Mouse (Mus musculus) embryo, embryonic 9.5 days (tissue): Measurements from ENCODE around the gene Vash2.

Experiments used
- DNase-seq: peaks from one replicate; pipeline ENCODE4 v3.0.0-alpha.2; 2017; ENCODE audit errors: extremely low spot score

Gene Vash2

DNA sequence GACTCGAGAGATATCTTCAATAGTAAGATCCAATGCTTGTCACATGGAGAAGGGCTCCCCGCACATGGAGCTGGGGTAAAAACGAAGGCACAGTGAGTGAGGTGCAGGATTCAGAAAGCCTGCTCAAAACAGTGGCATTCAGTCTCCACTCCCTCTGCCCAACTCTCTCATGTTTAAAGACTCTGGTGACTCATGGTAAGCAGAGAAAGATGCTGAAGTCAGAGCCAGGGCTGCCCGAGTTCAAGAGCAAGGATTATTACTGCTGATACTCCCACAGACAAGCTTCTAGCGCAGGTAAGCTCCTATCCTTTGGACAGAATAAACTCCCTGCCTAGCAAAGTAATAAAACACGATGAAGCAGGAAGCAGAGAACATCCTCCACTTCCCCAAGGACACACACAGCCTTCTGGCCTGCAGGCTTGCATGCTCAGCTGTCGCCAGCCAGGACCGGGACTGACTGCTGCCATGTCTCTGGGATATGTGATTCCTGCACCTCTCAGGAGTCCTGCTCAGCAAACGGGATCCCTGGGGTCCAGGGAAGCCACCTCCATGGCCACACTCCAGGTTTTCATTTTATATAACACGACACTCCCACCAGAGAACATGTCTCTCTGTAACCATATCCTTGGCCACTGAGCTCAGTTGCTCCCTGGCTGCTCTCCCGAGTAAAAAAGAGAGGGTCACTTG lies 2.1 kb downstream of the Vash2 start:
- no peak for DNase-seq

- DNase-seq = no peak
Measured at GRCm38 (mm10) chr1:190974833-190975232, 4.3 kb downstream of the Vash2 start.

DNA sequence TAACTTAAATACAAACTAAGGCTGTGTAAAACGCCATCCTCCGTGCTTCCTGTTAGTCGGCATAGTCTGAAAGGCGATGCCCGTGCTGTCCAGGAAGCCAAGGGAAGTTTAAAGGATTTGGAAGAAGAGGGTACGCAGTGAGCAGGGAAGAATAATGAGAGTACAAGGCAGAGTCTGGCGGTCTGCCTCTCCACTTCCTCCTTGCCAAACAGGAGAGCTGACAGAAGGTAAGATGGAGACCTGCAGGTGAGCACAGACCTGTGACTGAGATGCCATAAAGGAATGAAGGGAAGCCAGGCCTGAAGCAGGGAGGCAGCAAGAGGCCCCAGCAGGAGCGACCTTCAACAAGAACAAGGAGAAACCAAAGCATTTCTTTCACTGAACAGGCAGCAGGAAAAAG lies 4.9 kb downstream of the Vash2 start:
- DNase-seq = no peak

DNA sequence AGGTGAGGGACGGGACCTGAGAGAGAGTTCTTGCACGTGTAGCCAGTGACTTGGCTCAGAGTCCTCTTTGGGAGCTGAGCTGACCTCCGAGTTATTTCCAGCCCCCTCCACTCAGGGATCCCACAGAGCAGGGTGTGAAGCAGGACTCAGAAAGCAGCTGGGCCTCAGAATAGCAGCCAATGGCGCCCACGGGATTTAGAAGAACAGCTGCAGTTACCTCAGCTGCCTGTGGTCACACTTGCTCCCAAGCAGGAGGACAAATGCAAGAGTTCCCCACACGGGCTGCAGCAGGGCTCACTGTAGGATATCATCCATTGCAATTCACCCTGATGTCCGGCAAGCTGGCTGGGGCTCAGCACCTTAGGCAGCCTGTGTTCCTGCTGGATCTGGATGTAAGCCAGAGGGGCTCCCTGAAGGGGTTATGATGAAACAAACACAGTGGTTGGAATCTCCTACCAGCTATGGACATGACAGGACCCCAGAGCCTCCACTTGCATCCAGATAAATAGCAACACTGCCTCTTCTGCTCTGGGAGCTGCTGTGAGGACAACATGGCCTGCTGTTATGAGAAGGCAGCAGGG lies 6.4 kb downstream of the Vash2 start:
- no peak for DNase-seq

- DNase-seq = no peak
Measured at GRCm38 (mm10) chr1:190971708-190972610, 7.1 kb downstream of the Vash2 start.

- DNase-seq = no peak
Measured at GRCm38 (mm10) chr1:190968010-190968409, 11.1 kb downstream of the Vash2 start.

GRCm38 (mm10) chr1:190964992-190965780 lies 13.9 kb downstream of the Vash2 start:
- DNase-seq = no peak

DNA sequence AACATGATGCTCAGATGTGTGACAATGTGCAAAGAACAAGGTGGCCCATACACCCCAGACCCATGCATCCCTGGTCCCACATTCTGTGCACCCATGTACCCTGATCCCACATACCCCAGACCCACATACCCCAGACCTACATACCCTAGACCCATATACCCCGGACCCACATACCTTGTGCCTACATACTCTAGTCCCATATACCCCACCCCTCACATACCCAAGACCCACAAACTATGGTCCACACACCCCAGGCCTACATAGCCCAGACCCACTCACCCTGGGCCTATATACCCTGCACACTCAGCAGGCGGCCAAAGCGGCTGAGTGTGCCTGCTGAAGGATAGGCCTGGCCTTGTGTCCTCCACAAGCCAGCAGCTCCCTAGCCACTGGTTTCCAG lies 16.3 kb downstream of the Vash2 start:
- no peak for DNase-seq

- no peak for DNase-seq
Measured at GRCm38 (mm10) chr1:190958821-190959220, 20.3 kb downstream of the Vash2 start.

- no peak for DNase-seq
Measured at GRCm38 (mm10) chr1:190953009-190953408, 26.1 kb downstream of the Vash2 start.

- no peak for DNase-seq
Measured at GRCm38 (mm10) chr1:190951014-190951413, 28.1 kb downstream of the Vash2 start.

DNA sequence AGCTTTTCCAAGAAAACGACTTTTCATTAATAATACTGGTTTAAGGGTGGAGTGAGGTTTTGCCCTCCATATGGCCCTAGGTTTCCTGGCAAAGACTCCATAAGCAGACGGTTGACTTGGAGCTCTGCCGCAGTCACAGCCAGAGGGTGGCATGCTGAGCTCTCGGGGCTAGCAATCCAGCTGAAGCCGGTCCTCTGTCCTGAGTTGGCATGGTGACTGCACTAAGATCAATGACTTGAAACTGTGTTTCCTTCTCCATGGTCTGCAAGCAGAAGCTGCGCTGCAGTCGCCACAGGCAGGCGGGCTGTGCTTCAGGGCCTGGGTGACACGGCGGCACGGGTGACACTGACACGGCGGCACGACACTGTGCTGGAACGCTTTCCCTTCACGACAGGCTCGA lies 30.2 kb downstream of the Vash2 start:
- DNase-seq = no peak

DNA sequence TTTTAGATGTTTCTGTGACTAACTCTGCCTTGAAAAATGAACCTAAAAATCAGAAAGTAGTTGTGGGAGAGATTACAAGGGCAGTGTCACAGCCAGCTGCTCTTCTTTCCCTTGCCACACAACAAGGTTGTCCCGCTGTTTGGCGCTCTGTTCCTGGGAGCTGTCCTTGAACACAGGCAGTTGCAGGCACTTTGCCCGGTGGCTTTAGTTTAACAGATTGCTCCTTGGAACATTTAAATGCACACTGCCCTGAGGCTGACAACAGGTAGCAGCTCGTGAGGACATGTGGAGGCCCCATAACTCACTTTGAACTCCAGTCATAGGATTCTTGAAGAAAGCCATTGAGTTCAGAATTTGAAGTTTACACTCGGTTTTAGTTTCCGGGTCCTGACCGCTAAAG lies 30.7 kb downstream of the Vash2 start:
- no peak for DNase-seq

DNA sequence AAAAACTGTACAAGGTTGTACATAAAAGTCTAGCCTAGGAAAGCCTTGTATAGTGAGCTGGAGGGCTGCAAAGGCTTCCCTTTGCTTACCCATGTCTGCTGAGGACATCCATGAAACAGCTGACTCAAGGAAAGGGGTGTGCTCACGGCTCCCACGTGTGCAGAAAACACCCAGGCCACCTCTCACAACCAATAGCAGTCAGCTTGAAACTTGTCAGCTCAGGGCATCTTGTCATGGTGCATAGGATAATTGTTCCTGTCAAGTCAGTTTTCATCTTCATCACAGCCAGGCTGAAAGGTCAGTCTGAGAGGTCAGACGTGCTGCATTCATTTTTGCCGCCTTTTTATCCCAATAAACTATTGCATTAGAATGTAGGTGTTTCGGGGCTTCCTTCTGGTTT lies 31.1 kb downstream of the Vash2 start:
- no peak for DNase-seq

DNA sequence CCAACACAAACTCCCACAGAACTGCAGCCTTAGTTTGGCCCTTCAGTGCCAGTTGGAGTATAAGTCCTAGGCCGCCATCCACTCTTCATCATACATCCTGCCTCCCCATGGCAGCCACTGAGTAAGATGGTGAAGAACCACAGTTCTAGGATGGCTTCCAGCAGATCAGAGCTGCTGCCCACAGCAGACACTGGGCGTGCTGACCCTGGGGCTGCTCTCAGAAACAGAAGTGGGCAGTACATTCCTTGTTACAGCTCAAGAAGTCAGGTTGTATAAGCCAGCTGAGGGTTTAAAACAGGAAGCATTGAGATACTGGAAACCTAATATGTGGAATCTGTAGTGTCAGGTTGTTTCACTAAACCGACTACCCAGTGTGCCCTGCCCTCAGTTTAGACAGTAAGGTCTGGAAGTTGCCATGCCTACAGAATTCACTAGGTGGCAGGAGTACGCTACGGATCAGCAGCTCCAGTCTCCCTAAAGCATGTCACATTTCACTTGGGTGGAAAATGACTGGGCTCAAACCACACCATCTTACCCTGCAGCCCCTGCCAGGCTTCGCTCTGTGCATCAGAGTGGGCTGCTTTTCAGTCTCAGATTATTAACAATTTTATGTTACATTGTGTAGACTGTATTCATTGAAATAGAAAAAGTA lies 34.9 kb downstream of the Vash2 start:
- peak; percentile 67 for DNase-seq

DNA sequence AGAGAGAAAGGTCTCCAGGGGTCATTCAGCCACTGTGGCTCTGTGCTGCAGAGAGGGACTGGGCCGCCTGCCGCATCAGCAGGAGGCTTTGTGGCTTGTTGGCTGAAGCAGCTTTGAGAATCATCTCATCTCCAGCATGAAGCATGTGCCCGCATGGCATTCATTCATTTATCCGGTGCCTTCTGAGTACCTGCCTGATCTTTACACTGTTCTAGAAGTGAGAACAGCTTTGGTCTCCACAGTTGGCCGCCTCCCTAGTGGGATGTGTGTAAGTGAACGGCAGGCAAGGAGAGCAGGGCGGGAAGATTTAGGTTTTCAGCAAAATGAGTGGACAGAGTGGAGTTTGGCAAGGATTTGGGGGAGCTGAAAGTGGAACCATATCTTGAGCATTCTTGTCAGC lies 39.3 kb downstream of the Vash2 start:
- DNase-seq = no peak

GRCm38 (mm10) chr1:190930181-190930580 lies 48.9 kb downstream of the Vash2 start:
- DNase-seq = no peak

- peak; percentile 10 for DNase-seq
Measured at GRCm38 (mm10) chr1:190929010-190929695, 49.9 kb downstream of the Vash2 start.

DNA sequence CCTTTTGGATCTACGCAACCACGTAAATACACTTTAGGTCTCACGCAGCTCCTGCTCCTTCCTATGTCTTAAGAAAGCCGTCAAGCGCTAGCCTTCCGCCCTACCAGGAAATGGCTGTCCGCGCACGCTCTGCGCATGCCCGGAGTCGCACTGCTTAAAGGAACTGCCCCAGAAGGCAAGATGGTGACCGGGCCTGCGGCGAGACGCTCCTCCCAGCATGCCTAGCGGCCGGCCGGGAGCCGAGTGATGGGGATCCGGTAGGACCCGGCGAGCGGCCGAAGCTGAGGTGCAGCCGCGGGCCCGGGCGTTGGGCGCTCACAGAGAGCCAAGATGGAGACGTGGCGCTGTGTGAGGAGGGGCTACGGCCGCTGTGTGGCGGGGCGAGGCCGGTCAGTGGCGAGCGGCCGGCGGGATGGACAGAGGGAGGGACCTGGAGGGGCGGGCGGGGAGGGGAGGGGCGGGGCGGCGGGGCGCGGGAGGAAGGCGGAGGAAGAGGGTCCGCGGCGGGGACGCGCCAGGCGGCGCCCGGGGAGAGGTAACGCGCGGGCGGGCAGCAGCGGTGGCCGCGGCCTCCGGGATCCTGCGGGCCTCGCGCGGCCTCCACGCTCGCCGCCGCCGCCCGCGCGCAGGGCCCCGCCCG lies 50.6 kb downstream of the Vash2 start:
- peak; percentile 96 for DNase-seq

DNA sequence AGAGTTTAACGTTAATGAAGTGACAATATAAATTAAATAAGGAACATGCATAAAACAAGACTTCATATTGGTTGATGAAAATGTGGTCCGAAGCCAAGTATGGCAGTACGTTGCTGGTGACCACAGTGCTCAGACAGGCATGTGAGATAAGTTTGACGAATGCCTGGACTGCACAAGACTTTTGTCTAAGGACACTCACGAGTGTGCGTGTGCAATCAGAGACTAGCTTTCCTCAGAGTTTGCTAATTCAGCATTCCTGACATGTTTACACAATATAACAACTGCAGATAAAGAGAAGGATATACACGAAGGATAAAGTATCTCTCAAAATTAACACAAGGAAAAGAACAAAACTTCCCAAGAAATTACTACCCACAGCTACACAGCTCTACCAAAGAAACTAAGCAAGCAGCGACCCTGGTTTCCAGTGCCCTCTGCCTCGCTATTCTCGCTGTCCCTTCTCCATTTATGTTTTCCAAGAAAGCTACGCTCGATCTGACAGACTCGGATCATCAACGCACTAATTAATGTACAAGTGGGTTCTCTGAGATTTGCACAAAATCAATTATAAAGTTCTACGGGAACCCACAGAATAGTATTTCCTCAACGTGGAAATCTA lies 51.2 kb downstream of the Vash2 start:
- no peak for DNase-seq
